Mouse (Mus musculus): ENCODE data around the gene Dyrk1a. TPM values are rescaled to one million over a fixed set of nuclear protein-coding genes. Genes with fewer than 3 reads are reported as not detected.

Dyrk1a gene
- polyA plus RNA-seq, 1 experiment from 2014 or later, result 8.7 TPM

DNA sequence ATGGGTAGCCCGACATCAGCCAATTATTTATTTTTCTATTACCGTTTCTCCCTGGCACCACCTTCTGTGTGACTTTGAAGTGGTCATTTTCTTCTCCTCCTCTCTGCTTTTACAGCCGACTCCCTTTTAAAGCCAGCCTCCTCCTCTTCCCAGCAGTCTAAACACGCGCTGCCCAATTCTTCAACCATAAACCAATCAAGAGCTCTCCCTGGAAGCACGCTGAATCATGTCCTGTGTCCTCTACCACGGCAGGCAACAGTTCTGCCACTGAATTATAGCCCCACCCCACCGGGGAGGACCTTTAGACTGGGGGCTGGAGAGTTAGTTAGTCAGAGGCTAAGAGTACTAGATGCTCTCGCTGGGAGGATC lies 32.7 kb upstream of the Dyrk1a start:
- WGBS, result 9% methylated on average over 9 of the region's 9 CpGs
- Histone ChIP-seq H3K4me3 (replicated peaks) (no peak overlapping the region), H3K36me3 (no peaks in the 10 kb centered on the region), H3K27me3 (no peaks in the 10 kb centered on the region), H3K9ac (no peak overlapping the region), H3K4me1 (peaks cover 13% of the 10 kb centered on the region), H3K9me3 (replicated peaks) (no peaks in the 10 kb centered on the region), H3K4me2 (peak overlapping the region; percentile 29; the same call in 1 of the 2 replicates), H3K27ac (peak overlapping the region; percentile 14; the same call in 1 of the 2 replicates)
- peak; percentile 56 for ATAC-seq (replicated peaks; ENCODE audit: low FRiP score)

DNA sequence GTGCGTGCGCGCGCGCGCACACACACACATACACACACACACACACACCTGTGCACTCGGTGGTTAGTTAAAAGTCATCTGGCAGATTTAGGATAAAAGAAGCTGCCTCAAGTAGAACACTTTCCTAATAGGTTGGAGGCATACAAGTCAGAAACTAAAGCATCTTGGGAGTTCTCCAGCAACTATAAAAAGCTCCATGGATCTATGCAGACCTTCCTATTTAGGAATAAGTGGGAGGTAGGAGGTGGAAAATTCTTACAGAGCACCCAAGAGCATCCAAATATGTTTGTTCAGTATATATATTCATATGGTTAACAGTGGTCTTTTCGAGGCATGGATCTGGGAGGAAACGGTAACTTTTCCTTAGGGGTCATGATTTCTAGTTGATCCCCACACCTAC lies 29.7 kb upstream of the Dyrk1a start:
- Histone ChIP-seq H3K9ac (no peak overlapping the region), H3K27ac (no peak overlapping the region), H3K4me3 (replicated peaks) (no peak overlapping the region), H3K36me3 (no peaks in the 10 kb centered on the region), H3K4me2 (no peak overlapping the region), H3K9me3 (replicated peaks) (no peaks in the 10 kb centered on the region), H3K27me3 (no peaks in the 10 kb centered on the region), H3K4me1 (peaks cover 13% of the 10 kb centered on the region)
- no peak for ATAC-seq (replicated peaks; ENCODE audit: low FRiP score)
- WGBS, result 96% methylated on average over 9 of the region's 9 CpGs

DNA sequence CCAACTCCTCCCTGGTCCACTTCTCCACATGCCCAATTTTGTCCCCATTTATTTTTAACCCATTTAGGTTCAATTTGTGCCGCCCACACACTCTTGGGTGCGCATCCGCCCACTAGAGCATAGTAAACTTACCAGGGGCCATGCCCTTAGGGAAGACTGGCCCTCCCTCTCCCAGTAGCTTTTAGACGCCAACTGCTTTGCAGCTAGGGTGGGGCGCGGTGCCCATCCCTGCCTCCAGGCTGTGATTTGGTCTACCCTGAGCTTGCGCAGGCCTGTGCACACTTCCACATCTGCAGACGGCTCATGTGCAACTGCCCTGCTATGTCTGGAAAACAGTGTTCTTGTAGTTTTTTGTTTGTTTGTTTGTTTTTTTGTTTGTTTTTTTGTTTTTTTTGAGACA lies 26.9 kb upstream of the Dyrk1a start:
- H3K27ac ChIP-seq, result no peak overlapping the region
- H3K36me3 ChIP-seq, result no peaks in the 10 kb centered on the region
- no peaks in the 10 kb centered on the region for H3K9me3 ChIP-seq (replicated peaks)
- H3K27me3 ChIP-seq, result no peaks in the 10 kb centered on the region
- no peak overlapping the region for H3K4me2 ChIP-seq
- WGBS, result 82% methylated on average over 8 of the region's 8 CpGs
- no peak overlapping the region for H3K4me3 ChIP-seq (replicated peaks)
- no peaks in the 10 kb centered on the region for H3K4me1 ChIP-seq
- H3K9ac ChIP-seq, result no peak overlapping the region
- no peak for ATAC-seq (replicated peaks; ENCODE audit: low FRiP score)

DNA sequence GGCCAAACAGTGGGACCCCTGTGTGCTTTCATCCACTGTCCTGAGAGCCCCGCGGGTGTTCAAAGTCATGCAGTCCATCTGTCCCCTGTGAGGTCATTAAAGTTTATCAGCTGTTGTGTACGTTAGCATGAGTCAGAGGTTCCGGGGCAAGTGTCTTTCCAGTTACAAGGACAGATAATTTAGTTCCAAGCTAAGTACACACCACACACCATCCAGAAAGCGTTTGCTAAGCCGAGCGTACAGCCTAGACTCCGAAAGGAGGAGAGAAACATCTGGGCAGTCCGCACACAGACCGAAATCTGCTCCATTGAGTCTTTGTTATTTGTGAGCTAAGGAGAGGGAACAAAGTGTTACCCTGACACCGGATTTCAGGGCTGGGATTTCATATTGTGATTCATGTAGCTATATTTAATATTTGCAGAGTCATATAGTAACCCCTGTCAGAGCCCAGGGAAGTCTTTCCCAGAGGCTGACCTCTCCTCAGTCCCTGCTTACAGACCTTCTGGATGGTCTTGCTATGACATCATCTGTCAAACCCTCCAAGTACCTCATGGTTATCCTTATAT lies 25.2 kb upstream of the Dyrk1a start:
- Histone ChIP-seq H3K27ac (no peak overlapping the region), H3K4me2 (no peak overlapping the region), H3K27me3 (no peaks in the 10 kb centered on the region), H3K4me1 (no peaks in the 10 kb centered on the region), H3K9ac (no peak overlapping the region), H3K4me3 (replicated peaks) (no peak overlapping the region), H3K9me3 (replicated peaks) (no peaks in the 10 kb centered on the region), H3K36me3 (no peaks in the 10 kb centered on the region)
- 53% methylated on average over 11 of the region's 11 CpGs for WGBS
- ATAC-seq (replicated peaks; ENCODE audit: low FRiP score), result no peak

DNA sequence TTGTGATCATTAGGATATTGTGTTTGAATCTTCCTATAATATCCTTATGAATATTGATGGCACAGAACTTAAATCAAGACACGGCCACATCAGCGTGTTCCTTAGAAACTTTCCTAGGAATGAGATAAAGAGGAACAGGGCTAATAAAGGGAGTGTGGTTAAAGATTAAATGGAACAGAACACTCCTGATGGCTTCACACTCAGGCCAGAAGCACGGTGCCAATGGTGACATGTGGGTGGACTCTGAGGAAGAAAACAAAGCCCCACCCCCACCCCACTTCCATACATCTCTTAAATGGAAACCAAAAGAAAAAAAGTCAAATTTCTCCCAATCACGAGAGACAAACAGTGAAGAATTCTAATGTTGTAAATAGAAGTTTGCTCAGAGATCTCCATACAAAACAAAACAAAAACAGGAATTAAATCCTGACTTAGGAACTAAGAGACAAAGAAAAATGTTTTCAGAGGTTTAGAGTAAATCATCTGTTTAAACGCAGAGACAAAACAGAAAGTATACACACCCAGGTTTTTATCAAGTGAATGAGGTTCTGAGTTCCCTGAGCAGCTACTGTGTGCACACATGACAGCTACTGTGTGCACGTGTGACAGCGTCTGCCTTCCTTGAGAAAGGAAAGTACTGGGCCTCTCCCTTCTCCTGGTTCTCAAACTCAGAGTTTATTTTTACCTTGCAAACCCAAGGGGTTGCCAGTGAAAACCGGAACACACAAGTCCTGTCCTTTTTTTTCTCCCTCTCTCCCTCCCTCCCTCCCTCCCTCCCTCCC lies 23.8 kb upstream of the Dyrk1a start:
- Histone ChIP-seq H3K27ac (no peak overlapping the region), H3K4me1 (no peaks in the 10 kb centered on the region), H3K9me3 (replicated peaks) (no peaks in the 10 kb centered on the region), H3K4me2 (no peak overlapping the region), H3K4me3 (replicated peaks) (no peak overlapping the region), H3K9ac (no peak overlapping the region), H3K36me3 (no peaks in the 10 kb centered on the region), H3K27me3 (no peaks in the 10 kb centered on the region)
- no peak for ATAC-seq (replicated peaks; ENCODE audit: low FRiP score)
- 60% methylated on average over 8 of the region's 8 CpGs for WGBS

DNA sequence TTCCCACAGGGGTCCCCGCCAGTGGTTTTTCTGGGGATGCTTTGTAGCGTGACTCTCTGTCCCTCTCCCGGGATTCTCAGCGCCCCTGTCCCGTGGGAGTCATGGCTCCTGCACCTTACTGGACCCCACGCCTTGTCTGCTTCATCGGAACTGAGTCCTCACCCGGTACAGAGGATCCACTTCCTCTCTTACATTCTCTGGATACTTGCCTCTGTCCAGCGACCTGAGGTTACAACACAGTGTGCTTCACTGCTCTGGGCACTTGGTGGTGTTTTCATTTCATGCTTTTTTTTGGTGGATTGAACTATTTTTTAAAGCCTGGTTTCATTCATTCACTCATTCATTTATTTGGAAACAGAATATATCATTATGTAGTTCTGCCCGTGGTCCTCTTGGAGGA lies 20.0 kb upstream of the Dyrk1a start:
- no peak for ATAC-seq (replicated peaks; ENCODE audit: low FRiP score)

DNA sequence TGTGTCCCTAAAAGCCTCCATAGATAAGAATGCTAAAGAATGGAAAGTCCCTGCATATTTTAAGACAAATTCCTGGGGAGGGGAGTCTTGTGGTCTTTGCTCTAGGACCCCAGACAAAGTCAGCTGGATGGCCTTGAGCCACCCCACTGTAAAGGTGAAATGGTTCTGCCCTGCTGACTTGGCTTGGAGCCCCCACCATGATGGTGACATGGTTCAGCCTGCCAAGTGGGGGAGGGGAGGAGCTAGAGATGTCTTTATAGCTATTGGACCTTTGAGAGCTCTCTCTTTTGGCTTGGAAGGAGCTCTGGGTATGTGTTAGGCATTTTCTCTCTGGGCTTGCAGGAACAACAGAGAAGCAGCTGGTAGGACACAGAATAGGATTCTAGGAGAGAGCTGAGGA lies 17.9 kb upstream of the Dyrk1a start:
- Histone ChIP-seq H3K27me3 (no peaks in the 10 kb centered on the region), H3K9me3 (replicated peaks) (no peaks in the 10 kb centered on the region), H3K4me3 (replicated peaks) (no peak overlapping the region), H3K36me3 (no peaks in the 10 kb centered on the region), H3K4me1 (peaks cover 3% of the 10 kb centered on the region; the same call in 1 of the 2 replicates), H3K4me2 (no peak overlapping the region), H3K9ac (no peak overlapping the region), H3K27ac (no peak overlapping the region)
- no peak for ATAC-seq (replicated peaks; ENCODE audit: low FRiP score)

More for the DNA sequence above, 20.0 kb upstream of the Dyrk1a start:
- peaks cover 3% of the 10 kb centered on the region; the same call in 1 of the 2 replicates for H3K4me1 ChIP-seq
- no peak overlapping the region for H3K27ac ChIP-seq
- H3K4me3 ChIP-seq (replicated peaks), result no peak overlapping the region
- WGBS, result 64% methylated on average over 10 of the region's 10 CpGs
- H3K36me3 ChIP-seq, result no peaks in the 10 kb centered on the region
- H3K9me3 ChIP-seq (replicated peaks), result no peaks in the 10 kb centered on the region
- no peaks in the 10 kb centered on the region for H3K27me3 ChIP-seq
- no peak overlapping the region for H3K9ac ChIP-seq
- H3K4me2 ChIP-seq, result no peak overlapping the region

DNA sequence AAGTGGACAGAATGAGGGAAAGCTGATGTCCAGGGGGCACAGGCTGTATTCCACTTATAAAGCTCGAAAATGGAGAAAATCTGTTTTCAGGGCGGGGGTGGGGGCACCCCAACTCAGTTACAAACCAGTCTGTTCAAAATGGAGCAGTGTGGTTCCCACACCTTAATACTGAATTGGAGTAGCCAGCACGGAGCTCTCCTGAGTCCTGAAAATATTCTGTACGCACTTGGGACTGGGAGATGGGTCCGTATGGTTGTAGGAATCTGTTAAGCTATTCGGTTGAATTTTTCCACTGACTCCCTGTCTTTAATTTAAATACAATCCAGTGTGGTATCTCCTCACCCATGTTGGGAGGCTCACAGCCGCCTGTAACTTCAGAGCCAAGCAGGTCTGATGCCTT lies 14.5 kb upstream of the Dyrk1a start:
- peaks cover 16% of the 10 kb centered on the region for H3K4me1 ChIP-seq
- 83% methylated on average over 7 of the region's 7 CpGs for WGBS
- no peaks in the 10 kb centered on the region for H3K27me3 ChIP-seq
- no peak overlapping the region for H3K27ac ChIP-seq
- H3K9ac ChIP-seq, result no peak overlapping the region
- no peaks in the 10 kb centered on the region for H3K9me3 ChIP-seq (replicated peaks)
- ATAC-seq (replicated peaks; ENCODE audit: low FRiP score), result no peak
- H3K4me2 ChIP-seq, result no peak overlapping the region
- H3K36me3 ChIP-seq, result no peaks in the 10 kb centered on the region
- no peak overlapping the region for H3K4me3 ChIP-seq (replicated peaks)

DNA sequence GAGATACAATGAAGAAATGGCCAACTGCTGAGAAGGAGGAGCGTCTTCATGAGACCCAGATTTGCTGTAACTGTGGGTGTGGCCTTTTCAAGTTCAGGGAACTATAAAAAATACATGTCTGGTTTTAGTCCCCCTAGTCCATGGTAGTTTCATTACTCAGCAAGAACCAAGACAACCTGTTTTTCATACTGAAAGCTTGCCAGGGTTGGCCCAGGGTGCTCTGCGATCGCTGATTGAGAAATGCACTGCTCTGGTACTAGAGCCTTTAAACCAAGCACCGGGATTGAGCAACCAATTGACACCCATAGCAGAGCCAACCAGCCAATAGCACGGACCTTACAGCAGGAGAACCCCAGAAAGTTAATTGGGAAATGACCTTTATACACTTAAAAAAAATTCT lies 13.6 kb upstream of the Dyrk1a start:
- Histone ChIP-seq H3K36me3 (no peaks in the 10 kb centered on the region), H3K27me3 (no peaks in the 10 kb centered on the region), H3K9me3 (replicated peaks) (no peaks in the 10 kb centered on the region), H3K4me3 (replicated peaks) (no peak overlapping the region), H3K4me2 (no peak overlapping the region), H3K27ac (no peak overlapping the region), H3K9ac (no peak overlapping the region), H3K4me1 (peaks cover 17% of the 10 kb centered on the region)
- WGBS, result 82% methylated on average over 5 of the region's 5 CpGs
- ATAC-seq (replicated peaks; ENCODE audit: low FRiP score), result no peak

DNA sequence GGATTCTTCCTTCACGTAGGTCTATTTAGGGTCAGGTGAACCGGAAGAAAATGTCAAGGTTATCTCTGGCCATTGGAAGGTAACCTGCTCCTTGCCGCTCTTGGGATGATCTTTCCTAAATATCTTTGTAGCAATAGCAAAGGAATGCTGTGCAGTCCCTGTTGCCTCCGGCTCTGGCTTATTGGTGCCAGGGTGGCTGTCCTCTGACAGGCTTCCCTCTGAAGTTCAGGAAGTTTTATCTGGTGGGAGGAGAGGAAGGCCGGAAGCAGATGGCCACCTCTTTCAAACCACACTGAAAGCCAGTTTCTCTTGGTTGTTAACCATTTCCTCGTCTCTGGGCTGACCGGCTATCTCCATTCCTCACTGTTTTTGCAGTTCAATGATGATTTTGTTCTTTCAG lies 10.5 kb upstream of the Dyrk1a start:
- no peak for ATAC-seq (replicated peaks; ENCODE audit: low FRiP score)
- H3K9ac ChIP-seq, result no peak overlapping the region
- no peaks in the 10 kb centered on the region for H3K9me3 ChIP-seq (replicated peaks)
- peaks cover 14% of the 10 kb centered on the region for H3K4me1 ChIP-seq
- H3K27ac ChIP-seq, result peak overlapping the region; percentile 70
- H3K4me2 ChIP-seq, result 0 out of 2 replicates have a peak overlapping the region, but pooled peaks have one; percentile 6
- WGBS, result 26% methylated on average over 7 of the region's 7 CpGs
- no peak overlapping the region for H3K4me3 ChIP-seq (replicated peaks)
- no peaks in the 10 kb centered on the region for H3K27me3 ChIP-seq
- no peaks in the 10 kb centered on the region for H3K36me3 ChIP-seq

DNA sequence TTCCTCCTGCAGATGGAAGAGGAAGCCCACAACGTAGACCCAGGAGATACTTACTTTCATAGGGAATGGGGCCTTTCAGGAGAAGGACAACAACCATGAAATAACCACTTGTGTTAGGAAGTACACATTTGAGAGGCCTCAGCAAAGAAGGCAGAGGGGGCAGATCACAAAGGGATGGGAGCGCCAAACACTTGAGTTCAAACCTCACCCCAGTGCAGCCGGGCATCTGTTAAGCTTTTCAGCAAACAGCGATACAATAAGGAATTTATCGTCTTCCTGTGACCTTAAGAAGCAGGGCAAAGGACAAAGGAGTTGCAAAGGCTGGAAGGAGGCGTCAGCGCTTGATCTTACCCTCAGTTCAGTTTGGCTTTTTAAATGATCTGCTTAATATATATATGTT lies 10.0 kb upstream of the Dyrk1a start:
- no peaks in the 10 kb centered on the region for H3K36me3 ChIP-seq
- 57% methylated on average over 7 of the region's 7 CpGs for WGBS

DNA sequence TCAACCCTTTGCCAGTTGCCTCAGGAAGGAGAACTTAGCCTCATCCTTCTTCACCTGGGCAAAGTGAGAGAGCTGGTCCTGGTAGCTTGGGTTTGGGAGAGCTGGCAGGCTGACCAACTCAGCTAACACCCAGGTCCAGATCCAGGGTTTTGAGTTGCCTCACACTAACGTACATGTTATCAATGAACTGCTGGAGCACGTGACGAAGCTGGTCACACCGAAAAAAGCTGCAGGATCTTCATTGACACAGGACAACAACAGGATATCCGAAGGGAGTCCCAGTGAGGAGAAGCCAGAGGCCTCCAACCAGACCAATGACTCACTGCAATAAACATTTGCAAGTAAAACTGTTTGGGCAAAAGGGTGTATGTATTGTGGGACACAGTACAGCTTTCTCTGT lies 9.2 kb upstream of the Dyrk1a start:
- Histone ChIP-seq H3K4me2 (no peak overlapping the region), H3K9me3 (replicated peaks) (no peaks in the 10 kb centered on the region), H3K4me1 (peaks cover 14% of the 10 kb centered on the region), H3K36me3 (no peaks in the 10 kb centered on the region), H3K4me3 (replicated peaks) (no peak overlapping the region), H3K27ac (no peak overlapping the region), H3K9ac (no peak overlapping the region), H3K27me3 (no peaks in the 10 kb centered on the region)
- 74% methylated on average over 5 of the region's 5 CpGs for WGBS
- no peak for ATAC-seq (replicated peaks; ENCODE audit: low FRiP score)

More for the DNA sequence above, 10.0 kb upstream of the Dyrk1a start:
- Histone ChIP-seq H3K4me1 (peaks cover 14% of the 10 kb centered on the region), H3K4me2 (no peak overlapping the region), H3K9me3 (replicated peaks) (no peaks in the 10 kb centered on the region), H3K9ac (no peak overlapping the region), H3K27me3 (no peaks in the 10 kb centered on the region), H3K4me3 (replicated peaks) (no peak overlapping the region), H3K27ac (peak overlapping the region; percentile 70)
- ATAC-seq (replicated peaks; ENCODE audit: low FRiP score), result no peak
